Mouse (Mus musculus) spleen, adult 12 weeks (tissue): ENCODE measurements around the gene Cnep1r1.

Experiments used
- DNase-seq: peaks from one replicate; pipeline ENCODE4 v3.0.0; 2022; ENCODE audit warnings: low spot score

The Cnep1r1 gene

GRCm38 (mm10) chr8:88118456-88119036, at the start of gene Cnep1r1:
Gene Cnep1r1, plus strand, starts transcription at chr8:88118769.
- peak; percentile 93 for DNase-seq

GRCm38 (mm10) chr8:88082183-88082582, 36.4 kb upstream of the Cnep1r1 start:
- DNase-seq: no peak

GRCm38 (mm10) chr8:88088006-88088405, 30.6 kb upstream of the Cnep1r1 start:
- no peak for DNase-seq

GRCm38 (mm10) chr8:88091661-88092060, 26.9 kb upstream of the Cnep1r1 start:
- no peak for DNase-seq

GRCm38 (mm10) chr8:88093367-88093766, 25.2 kb upstream of the Cnep1r1 start:
- no peak for DNase-seq

GRCm38 (mm10) chr8:88098856-88099255, 19.7 kb upstream of the Cnep1r1 start:
- no peak for DNase-seq

- DNase-seq: peak; percentile 3
Measured at GRCm38 (mm10) chr8:88099526-88099925, 19.0 kb upstream of the Cnep1r1 start.

- no peak for DNase-seq
Measured at GRCm38 (mm10) chr8:88109241-88109640, 9.3 kb upstream of the Cnep1r1 start.

- DNase-seq: peak; percentile 35
Measured at GRCm38 (mm10) chr8:88119076-88119475, 507 bp downstream of the Cnep1r1 start.

- no peak for DNase-seq
Measured at GRCm38 (mm10) chr8:88124850-88125249, 6.3 kb downstream of the Cnep1r1 start.

- DNase-seq: no peak
Measured at GRCm38 (mm10) chr8:88129397-88129796, 10.8 kb downstream of the Cnep1r1 start.

GRCm38 (mm10) chr8:88130754-88131317, 12.3 kb downstream of the Cnep1r1 start:
- DNase-seq: no peak

GRCm38 (mm10) chr8:88137748-88138484, 19.3 kb downstream of the Cnep1r1 start, which contains the start of gene Heatr3:
Gene Heatr3, plus strand, starts transcription at chr8:88137855.
- DNase-seq: peak; percentile 86

GRCm38 (mm10) chr8:88139256-88139655, 20.7 kb downstream of the Cnep1r1 start:
- DNase-seq: no peak

- no peak for DNase-seq
Measured at GRCm38 (mm10) chr8:88141629-88142028, 23.1 kb downstream of the Cnep1r1 start.

GRCm38 (mm10) chr8:88144041-88144440, 25.5 kb downstream of the Cnep1r1 start:
- DNase-seq: no peak

- DNase-seq: no peak
Measured at GRCm38 (mm10) chr8:88150910-88151371, 32.4 kb downstream of the Cnep1r1 start.

GRCm38 (mm10) chr8:88160237-88160995, 41.8 kb downstream of the Cnep1r1 start:
- no peak for DNase-seq

- DNase-seq: peak; percentile 67
Measured at GRCm38 (mm10) chr8:88161439-88161838, 42.9 kb downstream of the Cnep1r1 start.

- DNase-seq: no peak
Measured at GRCm38 (mm10) chr8:88175264-88175663, 56.7 kb downstream of the Cnep1r1 start.

GRCm38 (mm10) chr8:88177291-88177690, 58.7 kb downstream of the Cnep1r1 start:
- no peak for DNase-seq

- no peak for DNase-seq
Measured at GRCm38 (mm10) chr8:88183121-88183520, 64.6 kb downstream of the Cnep1r1 start.
